Mouse (Mus musculus): ENCODE data around the gene Gm36210.

Gm36210 gene

DNA sequence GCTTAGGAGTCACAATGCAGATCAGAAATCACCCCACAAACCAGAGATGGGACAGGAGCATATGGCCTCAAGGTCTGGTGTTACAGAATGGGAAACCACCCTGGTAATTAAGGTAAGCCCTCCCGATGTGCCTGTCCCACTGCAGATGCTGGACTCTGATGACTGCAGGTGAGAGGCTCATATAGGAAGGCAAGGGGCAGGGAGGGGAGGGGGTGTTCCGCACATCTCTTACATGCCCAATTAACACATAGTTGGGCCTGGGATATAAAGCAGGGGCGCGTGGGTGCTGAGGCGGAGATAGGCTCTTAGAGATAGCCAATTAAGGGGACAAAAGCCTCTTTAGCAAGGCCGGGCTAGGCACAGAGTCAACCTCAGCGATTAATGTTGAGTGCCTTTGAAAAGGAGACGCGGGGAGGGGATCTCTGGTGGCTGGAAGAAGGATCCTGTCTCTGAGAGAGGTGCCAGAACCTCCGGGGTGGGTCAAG is at the start of gene Gm36210:
Gene Gm36210 (minus strand): TSS at position 51 of the 485 bp plus-strand sequence.
- in situ Hi-C loops (cut with MboI; ENCODE audit: low pct_unique_long_range_greater_than_20kb in 1 of 2, low sequenced_read_pairs in 2 of 2, unreplicated experiment in 1 of 2): no loop called here

DNA sequence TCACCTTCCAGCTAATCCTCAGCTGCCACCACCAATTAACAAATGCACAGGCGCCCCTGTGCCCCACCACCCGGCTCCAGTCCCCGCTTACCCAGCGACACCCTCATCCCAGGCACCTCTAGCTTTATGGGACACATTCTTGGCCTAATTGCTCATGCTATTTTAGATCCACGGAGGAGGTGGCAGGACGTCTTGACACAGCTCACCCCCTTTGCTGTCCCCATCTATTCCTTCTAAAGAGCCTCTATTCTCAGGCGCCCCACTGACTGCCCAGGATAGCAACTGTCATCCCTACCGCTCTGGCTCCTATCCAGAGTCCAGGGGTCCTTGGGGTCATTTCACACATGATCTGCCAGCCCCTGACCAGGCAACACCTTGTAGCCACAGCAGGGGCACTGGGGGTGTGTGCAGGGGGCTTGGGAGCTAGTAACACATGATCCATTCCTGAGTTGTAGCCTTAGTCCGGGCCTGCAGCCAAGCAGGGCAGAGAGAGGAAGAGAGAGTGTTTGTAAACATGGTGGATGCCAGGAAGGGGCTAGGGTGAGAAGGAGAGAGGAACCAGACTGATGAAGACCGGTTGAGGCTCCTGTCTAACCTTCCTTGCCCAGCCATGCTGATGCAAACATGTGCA is 47.6 kb upstream of the Gm36210 start:
- in situ Hi-C loops (cut with MboI; ENCODE audit: low pct_unique_long_range_greater_than_20kb in 1 of 2, low sequenced_read_pairs in 2 of 2, unreplicated experiment in 1 of 2): no loop called here

DNA sequence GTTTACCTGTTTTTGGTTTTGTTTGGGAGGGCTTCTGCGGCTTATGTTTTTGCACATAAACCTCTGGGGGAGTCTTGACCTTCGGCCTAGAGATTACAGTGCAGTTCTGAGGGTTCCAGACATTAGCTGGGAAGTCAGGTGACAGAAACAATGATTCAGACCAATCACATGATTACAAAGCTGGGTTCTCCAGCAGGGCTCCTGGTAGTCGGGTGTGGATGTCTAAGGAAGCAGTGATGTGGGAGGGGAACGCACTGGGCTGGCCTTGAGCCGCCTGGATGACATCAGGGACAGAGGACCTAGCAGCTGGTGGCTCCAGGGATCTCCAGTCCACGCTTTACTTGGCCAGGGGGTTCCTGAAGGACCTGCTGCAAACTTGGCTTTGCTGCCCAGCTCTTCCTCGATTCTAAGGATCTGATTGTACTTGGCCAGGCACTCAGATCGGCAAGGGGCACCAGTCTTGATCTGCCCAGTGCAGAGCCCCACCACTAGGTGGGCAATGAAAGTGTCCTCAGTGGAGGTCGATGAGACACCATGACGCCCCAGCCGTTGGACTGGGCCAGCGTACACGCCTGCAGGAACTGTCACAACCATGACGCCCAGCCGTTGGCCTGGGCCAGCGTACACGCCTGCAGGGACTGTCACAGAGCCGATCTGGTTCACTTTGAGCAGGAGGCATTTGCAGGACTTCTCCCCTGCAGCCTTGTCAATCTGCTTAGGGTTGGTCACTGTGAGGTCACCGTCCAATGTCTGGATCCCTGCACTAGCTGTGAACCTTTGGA is 44.4 kb upstream of the Gm36210 start:
- in situ Hi-C loops (cut with MboI; ENCODE audit: low pct_unique_long_range_greater_than_20kb in 1 of 2, low sequenced_read_pairs in 2 of 2, unreplicated experiment in 1 of 2): no loop called here

DNA sequence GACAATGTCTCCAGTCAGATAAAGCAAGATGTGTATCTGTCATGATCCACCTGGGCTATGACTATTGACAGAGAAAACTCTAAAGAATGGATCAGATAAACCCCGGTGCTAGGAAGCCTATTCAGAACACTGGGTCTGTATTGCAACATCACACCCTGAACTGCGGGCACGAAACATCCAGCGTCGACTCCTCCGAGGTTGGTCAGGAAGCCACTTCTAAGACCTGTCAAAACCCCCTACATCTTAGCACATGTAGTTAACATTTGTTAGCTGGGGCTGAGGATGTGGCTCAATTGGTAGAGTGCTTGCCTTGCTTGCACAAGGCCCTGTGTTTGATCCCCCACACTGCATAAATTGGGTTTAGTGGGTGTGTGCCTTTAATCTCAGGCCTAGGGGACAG is 42.1 kb upstream of the Gm36210 start:
- in situ Hi-C loops (cut with MboI; ENCODE audit: low pct_unique_long_range_greater_than_20kb in 1 of 2, low sequenced_read_pairs in 2 of 2, unreplicated experiment in 1 of 2): loop anchor here in 1 of 2 experiments (10.0 kb wide), 1 partner anchor 394 kb away; no protein-coding TSS in a partner anchor

DNA sequence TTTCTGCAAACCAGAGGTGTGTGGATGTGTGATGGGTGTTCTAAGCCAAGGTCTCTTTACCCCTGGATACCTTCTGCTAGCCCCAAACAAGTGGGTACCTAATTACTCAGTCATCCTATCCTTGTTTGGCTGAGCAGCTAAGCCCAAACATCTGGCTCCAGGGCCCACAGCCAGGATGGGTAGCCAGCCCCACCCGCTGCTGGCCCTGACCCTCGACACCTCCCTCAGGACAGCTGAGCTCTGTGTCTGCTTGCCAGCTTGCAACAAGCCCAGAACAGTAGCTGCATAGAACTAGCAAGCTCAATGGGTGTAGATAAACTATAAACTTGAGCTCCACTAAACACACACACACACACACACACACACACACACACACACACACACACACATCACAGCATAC is 41.5 kb upstream of the Gm36210 start:
- in situ Hi-C loops (cut with MboI; ENCODE audit: low pct_unique_long_range_greater_than_20kb in 1 of 2, low sequenced_read_pairs in 2 of 2, unreplicated experiment in 1 of 2): loop anchor here in 1 of 2 experiments (10.0 kb wide), 1 partner anchor 393 kb away; no protein-coding TSS in a partner anchor

DNA sequence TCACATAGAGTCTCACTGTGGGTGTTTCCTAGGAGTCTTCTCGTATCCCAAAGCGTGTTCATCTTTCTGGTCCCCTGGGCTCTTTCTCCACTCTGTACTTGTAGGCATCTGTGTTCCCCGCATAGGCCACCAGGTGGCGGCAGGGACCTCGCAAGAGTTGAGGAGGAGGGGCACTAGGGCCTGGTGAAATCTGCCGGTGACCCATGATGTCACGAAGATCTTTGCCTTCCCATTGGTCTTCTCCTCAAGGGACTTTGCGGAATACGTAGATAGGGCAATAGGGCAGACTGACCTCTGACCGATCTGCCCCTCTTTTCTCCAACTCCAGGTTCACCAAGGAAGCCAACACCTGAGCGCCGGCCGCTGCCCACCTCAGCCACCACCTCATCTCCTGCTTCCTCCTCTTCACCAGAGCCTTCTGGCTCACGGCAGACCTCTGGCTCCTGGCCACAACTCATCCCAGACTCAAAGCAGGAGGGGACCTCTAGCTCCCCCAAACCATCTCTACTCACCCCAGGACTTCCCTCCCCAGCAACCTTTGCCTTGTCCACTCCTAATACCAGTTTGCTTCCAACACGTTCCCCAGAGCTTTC is 37.0 kb upstream of the Gm36210 start:
- in situ Hi-C loops (cut with MboI; ENCODE audit: low pct_unique_long_range_greater_than_20kb in 1 of 2, low sequenced_read_pairs in 2 of 2, unreplicated experiment in 1 of 2): loop anchor here (5.0 to 10.0 kb wide), 3 partner anchors 34 to 389 kb away; no protein-coding TSS in a partner anchor

DNA sequence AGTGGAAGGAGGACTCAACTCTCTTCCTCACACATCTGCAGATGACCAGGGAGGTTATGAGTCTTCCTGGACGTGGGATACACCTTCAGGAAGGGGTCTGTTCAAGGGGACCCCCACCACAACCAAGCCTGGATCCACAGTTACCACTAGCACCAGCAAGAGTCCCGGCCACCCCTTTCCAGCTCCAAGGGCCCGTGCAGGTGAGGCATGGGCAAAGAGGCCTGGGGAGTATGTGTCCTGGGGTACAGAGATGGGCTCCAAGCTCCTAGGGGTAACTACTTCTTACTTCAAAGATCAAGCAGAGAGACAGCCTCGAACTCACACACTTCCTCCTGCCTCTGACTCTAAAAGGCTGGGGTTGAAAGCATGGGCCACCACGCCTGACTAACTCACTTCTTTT is 36.4 kb upstream of the Gm36210 start:
- in situ Hi-C loops (cut with MboI; ENCODE audit: low pct_unique_long_range_greater_than_20kb in 1 of 2, low sequenced_read_pairs in 2 of 2, unreplicated experiment in 1 of 2): loop anchor here (5.0 to 10.0 kb wide), 3 partner anchors 35 to 388 kb away; no protein-coding TSS in a partner anchor

DNA sequence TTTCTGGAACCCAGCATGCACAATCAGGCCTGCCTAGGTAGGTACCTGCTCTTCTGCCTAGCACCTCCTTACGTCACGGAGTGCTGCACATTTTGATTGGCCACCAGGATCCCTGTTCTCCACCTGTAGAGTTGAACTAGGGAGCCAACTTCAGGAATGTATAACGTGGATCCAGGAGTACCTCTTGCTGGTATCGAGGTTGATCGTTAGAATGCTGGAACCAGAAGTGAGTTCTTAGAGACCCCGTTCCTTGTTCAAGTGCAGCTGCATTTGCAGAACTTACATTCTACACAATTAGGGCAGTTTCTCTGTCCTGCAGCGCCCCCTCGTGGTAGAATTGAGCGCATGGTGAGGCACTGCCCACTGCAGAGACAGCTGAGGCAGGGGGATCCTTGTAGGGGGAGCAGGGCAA is 33.8 kb upstream of the Gm36210 start:
- in situ Hi-C loops (cut with MboI; ENCODE audit: low pct_unique_long_range_greater_than_20kb in 1 of 2, low sequenced_read_pairs in 2 of 2, unreplicated experiment in 1 of 2): loop anchor here (5.0 to 10.0 kb wide), 3 partner anchors 37 to 385 kb away; no protein-coding TSS in a partner anchor

DNA sequence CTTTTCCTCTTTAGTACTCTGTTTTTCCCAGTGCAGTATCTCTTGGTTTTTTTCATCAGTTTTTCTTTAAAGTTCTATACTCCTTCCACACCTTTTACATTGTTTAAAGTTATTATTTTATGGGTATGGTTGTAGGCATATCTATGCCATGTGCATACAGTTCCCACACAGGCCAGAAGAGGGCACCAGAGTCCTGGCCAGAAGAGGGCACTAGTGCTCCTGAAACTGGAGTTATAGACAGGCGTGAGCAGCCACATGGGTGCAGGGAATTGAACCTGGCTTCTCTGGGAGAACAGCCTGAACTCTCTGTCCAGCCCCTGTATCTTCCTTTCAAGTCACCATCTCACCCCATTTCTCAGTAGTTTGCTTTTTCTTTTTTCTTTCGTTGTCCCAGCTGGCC is 32.1 kb upstream of the Gm36210 start:
- in situ Hi-C loops (cut with MboI; ENCODE audit: low pct_unique_long_range_greater_than_20kb in 1 of 2, low sequenced_read_pairs in 2 of 2, unreplicated experiment in 1 of 2): no loop called here

DNA sequence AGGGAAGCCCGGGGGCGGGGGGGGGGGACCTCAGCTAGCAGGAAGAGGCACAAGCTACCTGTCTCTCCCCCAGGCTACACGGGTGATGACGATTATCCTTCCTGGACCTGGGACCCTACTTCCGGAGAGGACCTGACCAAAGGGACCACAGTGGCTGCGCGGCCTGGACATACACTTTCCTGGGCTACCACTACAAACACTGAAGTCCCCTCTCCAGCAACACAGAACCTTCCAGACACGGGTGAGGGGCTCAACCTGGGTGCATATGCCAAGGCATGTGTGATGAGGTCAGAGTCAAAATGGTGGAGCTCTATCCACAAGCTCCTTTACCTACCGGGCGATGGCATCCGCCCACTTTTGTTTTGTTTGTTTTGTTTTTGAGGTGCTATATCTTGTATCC is 31.1 kb upstream of the Gm36210 start:
- in situ Hi-C loops (cut with MboI; ENCODE audit: low pct_unique_long_range_greater_than_20kb in 1 of 2, low sequenced_read_pairs in 2 of 2, unreplicated experiment in 1 of 2): no loop called here

DNA sequence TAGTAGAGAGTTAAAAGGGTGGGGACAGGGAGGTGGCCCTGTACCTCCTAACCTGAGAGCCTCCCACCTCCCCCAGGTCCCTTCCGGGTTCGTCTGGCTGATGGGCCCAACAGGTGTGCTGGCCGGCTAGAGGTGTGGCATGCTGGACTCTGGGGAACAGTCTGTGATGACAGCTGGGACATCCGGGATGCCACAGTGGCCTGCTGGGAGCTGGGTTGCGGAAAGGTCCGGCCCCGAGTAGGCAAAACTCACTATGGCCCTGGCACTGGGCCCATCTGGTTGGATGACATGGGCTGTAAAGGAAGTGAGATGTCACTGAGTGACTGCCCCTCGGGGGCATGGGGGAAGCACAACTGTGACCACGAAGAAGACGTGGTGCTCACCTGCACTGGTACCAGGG is 30.5 kb upstream of the Gm36210 start:
- in situ Hi-C loops (cut with MboI; ENCODE audit: low pct_unique_long_range_greater_than_20kb in 1 of 2, low sequenced_read_pairs in 2 of 2, unreplicated experiment in 1 of 2): no loop called here

DNA sequence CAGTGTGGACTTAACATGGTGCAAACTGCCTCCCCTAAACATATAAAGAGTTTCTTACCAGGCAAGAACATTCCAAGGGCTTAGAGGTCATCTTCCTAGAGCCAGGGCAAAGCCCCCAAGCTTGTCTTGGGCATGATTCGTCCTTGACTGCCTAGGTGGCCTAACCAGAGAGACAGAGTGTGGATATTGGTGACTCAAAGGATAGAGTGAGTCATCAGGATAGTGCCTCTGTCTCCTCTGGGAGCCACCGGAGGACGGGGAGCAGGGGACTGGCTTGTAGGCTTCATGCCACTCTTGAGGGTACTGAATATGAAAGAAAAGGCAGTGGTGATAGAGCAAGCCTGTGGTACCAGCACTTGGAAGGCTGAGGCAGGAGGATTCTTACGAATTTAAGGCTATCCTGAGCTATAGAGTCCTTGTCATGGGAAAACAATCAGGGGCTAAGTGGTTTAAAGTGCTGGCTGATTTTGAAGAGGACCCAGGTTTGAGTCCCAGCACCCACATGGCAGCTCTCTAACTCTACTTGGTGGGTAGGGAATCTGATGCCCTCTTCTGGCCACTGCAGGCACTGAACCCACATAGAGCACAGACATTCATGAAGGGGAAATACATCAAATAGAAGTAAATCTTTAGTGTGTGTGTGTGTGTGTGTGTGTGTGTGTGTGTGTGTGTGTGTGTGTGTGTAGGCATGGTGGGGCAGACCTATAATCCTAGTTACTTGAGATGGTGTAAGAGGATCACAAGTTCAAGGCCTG is 28.0 kb upstream of the Gm36210 start:
- in situ Hi-C loops (cut with MboI; ENCODE audit: low pct_unique_long_range_greater_than_20kb in 1 of 2, low sequenced_read_pairs in 2 of 2, unreplicated experiment in 1 of 2): no loop called here

DNA sequence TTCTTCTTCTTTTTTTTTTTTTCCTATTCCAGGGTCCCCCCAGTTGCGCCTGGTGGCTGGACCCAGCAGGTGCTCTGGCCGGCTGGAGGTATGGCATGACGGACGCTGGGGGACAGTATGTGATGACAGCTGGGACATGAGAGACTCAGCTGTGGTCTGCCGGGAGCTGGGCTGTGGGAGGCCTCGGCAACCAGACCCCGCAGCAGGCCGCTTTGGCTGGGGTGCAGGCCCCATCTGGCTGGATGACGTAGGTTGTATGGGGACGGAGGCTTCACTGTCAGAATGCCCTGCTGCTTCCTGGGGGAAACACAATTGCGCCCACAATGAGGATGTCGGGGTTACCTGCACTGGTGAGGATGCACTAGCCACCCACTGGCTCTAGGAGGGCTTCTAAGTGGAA is 26.8 kb upstream of the Gm36210 start:
- in situ Hi-C loops (cut with MboI; ENCODE audit: low pct_unique_long_range_greater_than_20kb in 1 of 2, low sequenced_read_pairs in 2 of 2, unreplicated experiment in 1 of 2): no loop called here

DNA sequence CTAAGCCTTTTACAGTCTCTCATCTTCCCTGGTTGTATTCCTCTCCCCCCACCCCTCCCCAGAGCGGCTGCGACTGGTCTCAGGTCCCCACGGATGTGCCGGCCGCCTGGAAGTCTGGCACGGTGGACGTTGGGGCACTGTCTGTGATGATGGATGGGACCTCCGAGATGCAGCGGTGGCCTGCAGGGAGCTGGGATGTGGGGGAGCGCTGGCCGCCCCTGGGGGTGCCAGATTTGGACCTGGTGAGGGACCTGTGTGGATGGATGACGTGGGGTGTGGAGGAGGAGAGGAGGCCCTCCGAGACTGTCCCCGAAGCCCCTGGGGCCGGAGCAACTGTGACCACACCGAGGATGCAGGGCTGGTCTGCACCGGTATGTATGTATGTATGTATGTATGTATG is 22.0 kb upstream of the Gm36210 start:
- in situ Hi-C loops (cut with MboI; ENCODE audit: low pct_unique_long_range_greater_than_20kb in 1 of 2, low sequenced_read_pairs in 2 of 2, unreplicated experiment in 1 of 2): no loop called here

DNA sequence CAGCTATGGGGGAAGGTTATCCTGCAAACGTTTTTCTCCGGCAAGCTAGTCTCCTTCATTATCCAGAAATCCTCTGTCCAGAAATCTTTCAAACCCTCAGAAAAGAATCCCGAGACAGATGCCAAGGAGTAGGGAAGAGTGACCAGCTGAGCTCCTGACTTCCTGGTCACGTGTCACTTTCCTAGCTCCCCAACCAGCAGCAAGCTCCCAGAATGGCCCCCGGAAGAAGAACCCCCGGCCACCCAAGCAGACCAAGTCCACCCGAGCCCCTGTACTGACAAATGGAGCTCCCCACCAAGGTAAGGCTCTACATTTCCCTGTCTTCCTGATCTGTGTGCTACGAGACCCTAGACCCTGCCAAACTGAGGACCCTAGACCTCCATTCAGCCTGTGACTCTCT is 21.4 kb upstream of the Gm36210 start:
- in situ Hi-C loops (cut with MboI; ENCODE audit: low pct_unique_long_range_greater_than_20kb in 1 of 2, low sequenced_read_pairs in 2 of 2, unreplicated experiment in 1 of 2): no loop called here

DNA sequence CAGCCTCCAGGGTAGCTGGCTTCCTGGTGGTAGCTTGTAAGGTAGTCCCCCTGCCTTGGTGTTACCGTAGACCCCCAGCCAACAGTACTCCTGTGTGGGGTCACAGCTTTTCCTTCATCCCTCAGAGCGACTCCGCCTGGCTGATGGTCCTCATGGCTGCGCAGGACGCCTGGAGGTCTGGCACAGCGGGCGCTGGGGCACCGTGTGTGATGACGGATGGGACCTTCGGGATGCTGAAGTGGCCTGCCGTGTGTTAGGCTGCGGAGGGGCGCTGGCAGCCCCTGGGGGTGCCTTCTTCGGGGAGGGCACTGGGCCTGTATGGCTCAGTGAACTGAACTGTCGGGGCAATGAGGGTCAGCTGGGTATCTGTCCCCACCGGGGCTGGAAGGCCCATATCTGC is 20.5 kb upstream of the Gm36210 start:
- in situ Hi-C loops (cut with MboI; ENCODE audit: low pct_unique_long_range_greater_than_20kb in 1 of 2, low sequenced_read_pairs in 2 of 2, unreplicated experiment in 1 of 2): no loop called here

DNA sequence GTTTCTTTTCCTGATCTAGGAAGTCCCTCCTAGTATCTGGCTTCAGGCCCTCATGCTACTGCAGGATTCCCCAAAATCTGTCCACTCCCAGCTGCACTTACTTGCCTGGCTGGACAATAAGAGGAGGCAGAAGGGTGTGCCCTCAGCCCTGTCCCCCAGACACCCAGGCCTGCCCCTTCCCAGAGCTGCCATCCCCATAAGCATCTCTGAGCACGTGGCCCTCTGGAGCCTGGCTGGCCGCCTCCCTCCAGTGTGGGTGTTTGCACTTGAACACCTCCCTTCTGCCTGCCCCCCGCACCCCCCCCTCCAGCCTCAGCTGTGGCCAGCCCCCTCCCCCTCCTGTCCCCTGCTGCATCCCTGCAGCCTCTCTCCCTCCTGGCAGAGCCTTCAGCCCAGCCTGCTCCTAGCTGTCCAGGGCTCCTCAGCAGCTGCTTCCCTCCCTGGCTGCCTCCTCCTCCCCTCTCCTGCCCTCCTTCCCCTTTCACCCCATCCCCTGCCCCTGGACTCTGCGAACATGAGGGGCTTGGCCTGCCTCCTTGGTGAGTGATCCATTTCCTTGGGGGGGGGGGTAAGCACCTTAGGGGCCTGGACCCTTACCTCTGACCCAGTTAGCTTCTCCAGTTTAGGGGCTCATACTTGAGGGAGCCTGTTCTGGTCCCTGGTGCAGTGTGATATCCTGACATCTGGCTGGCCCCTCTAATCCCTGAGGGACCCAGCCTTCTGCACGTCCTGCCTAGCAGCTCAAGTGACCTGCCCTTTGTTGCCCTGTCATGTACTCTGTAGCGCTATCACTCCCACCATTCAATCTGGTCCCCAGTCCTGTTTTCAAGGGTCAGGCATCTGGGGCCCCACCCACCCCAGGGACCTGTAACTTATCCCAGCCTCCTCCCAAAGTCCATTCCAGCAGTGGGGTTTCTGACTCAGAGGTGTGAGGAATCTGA is 19.4 kb upstream of the Gm36210 start, which contains the start of gene Ssc5d:
Gene Ssc5d (plus strand): TSS at position 345 of the 941 bp plus-strand sequence.
- in situ Hi-C loops (cut with MboI; ENCODE audit: low pct_unique_long_range_greater_than_20kb in 1 of 2, low sequenced_read_pairs in 2 of 2, unreplicated experiment in 1 of 2): no loop called here
